Mouse (Mus musculus): ENCODE data around the gene BC029722.

GRCm38 (mm10) chr2:155814829-155815228 lies 4.4 kb downstream of the BC029722 start:
- TF ChIP-seq CTCF (IDR thresholded peaks at IDR 0.05; ENCODE audit: control insufficient read depth, insufficient read depth, low read length) (no peak), POLR2A (IDR thresholded peaks at IDR 0.05; ENCODE audit: borderline replicate concordance, control insufficient read depth, low read depth, low read length) (no peak)
